Mouse (Mus musculus) liver, postnatal 0 days (tissue): ENCODE measurements around the gene Fam196a. TPM values are rescaled to one million over a fixed set of nuclear protein-coding genes. Genes with fewer than 3 reads are reported as not detected.
A peak's percentile ranks its signal among the peaks of the same experiment; 100 is the strongest.

Experiments used
- ATAC-seq: fragments of 200-750 bp; cut with Nextera tagmentation; 2 replicates; pipeline ENCODE4 v1.8.0; 2017; ENCODE audit warnings: mild to moderate bottlenecking, moderate library complexity
- DNase-seq: peaks from one replicate; pipeline ENCODE4 v3.0.0-alpha.2; 2016
- H3K27ac ChIP-seq: fragments of 300-500 bp; sonication (generic); 2 replicates; pipeline ENCODE4 v1.5.1; 2014; ENCODE audit warnings: antibody characterized with exemption, moderate library complexity, mild to moderate bottlenecking, low read depth
- H3K27me3 ChIP-seq: fragments of 300-500 bp; sonication (generic); 2 replicates; pipeline ENCODE4 v1.6.1; 2014; ENCODE audit warnings: low read length, control low read depth, mixed read lengths; ENCODE audit not compliant: insufficient read depth
- H3K36me3 ChIP-seq: fragments of 300-500 bp; sonication (generic); replicated peaks from 2 replicates; pipeline ENCODE4 v1.6.1; 2014; ENCODE audit warnings: mild to moderate bottlenecking, control low read depth, low read length, moderate library complexity, mixed read lengths; ENCODE audit not compliant: insufficient read depth
- H3K4me1 ChIP-seq: fragments of 300-500 bp; sonication (generic); 2 replicates; pipeline ENCODE4 v1.6.1; 2014; ENCODE audit warnings: antibody characterized with exemption, mild to moderate bottlenecking, control low read depth; ENCODE audit not compliant: insufficient read depth
- H3K4me2 ChIP-seq: fragments of 300-500 bp; sonication (generic); 2 replicates; pipeline ENCODE4 v1.6.1; 2014; ENCODE audit warnings: low read depth, mild to moderate bottlenecking, low read length, moderate library complexity, mixed read lengths
- H3K4me3 ChIP-seq: fragments of 300-500 bp; sonication (generic); 2 replicates; pipeline ENCODE4 v1.5.1; 2014; ENCODE audit warnings: low read depth, low read length
- H3K9ac ChIP-seq: fragments of 300-500 bp; sonication (generic); replicated peaks from 2 replicates; pipeline ENCODE4 v1.6.1; 2014; ENCODE audit warnings: mild to moderate bottlenecking, moderate library complexity
- H3K9me3 ChIP-seq: fragments of 300-500 bp; sonication (generic); 2 replicates; pipeline ENCODE4 v1.6.1; 2016; ENCODE audit warnings: mild to moderate bottlenecking, control low read depth, low read length, mixed read lengths
- CTCF ChIP-seq: sonication (generic); IDR thresholded peaks from 2 replicates; pipeline ENCODE4 v1.5.1; 2016; ENCODE audit warnings: antibody characterized with exemption, low read depth
- EP300 ChIP-seq: IDR thresholded peaks from 2 replicates; pipeline ENCODE4 v1.6.1; 2016; ENCODE audit warnings: antibody characterized with exemption, low read depth, mild to moderate bottlenecking
- WGBS: fragments of 180-500 bp; shearing (Covaris S2); extraction: QIAGEN DNeasy Blood & Tissue Kit; methylation state at CpG from one replicate; pipeline ENCODE4 v1.1.7; 2014; ENCODE audit not compliant: insufficient replicate concordance; 5-methylcytosine and 5-hydroxymethylcytosine counted together
- polyA plus RNA-seq: library from polyadenylated mRNA; unstranded; fragments of >200 nt; fragmentation: Nextera tagmentation; extraction: Ambion mirVana; gene quantifications from 2 replicates; pipeline ENCODE4 v1.2.1, GENCODE M21; 2015

The Fam196a gene
- polyA plus RNA-seq, 1 experiment from 2014 or later, result 0.27 TPM

DNA sequence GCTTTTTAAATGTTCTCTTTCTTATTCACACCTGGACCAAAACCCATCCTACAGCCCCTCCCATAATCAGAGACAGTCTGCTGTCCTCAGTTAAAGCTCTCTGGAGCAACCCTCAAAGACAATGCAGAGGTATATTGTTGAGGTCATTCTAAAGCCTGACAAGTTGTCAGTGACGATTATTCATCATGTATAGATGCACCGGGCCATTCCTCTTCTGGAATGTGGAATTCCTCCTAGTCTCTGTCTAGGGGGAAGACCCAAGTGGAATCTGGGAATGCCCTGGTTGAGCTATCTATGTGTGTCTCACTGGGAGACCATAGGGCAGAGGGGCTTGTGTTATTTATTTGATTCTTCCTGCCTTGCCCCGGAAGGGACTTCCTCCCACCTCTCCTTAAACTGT lies 65.7 kb downstream of the Fam196a start:
- WGBS, result 69% methylated on average over 3 of the region's 3 CpGs
- Histone ChIP-seq H3K9ac (no peak overlapping the region), H3K36me3 (peaks cover 6% of the 10 kb centered on the region; the same call in 1 of the 2 replicates), H3K4me2 (no peak overlapping the region), H3K4me1 (no peaks in the 10 kb centered on the region), H3K4me3 (no peak overlapping the region), H3K27ac (no peak overlapping the region), H3K9me3 (no peaks in the 10 kb centered on the region), H3K27me3 (no peaks in the 10 kb centered on the region)
- TF ChIP-seq EP300 (no peak), CTCF (no peak)
- DNase-seq, result no peak
- ATAC-seq, result no peak

DNA sequence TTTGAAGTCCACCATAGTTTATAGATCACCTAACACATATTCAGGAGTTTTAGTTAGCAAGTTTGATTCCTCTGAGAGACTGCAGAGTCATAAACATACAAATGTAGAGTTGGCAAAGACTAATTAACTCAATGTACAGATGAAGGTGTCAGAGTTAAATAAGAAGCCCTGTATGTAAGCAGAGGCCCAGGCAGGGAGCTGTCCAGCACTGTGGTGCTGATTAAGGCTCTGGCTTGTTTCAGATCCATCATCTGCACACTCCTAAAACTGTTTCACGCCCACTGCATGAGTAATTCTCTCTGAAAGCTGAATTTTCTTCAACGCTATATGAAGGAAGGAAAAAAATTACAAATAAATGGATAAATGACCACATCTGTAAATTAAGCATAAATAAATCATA lies 74.1 kb downstream of the Fam196a start:
- 67% methylated on average over 2 of the region's 2 CpGs for whole genome bisulfite sequencing

DNA sequence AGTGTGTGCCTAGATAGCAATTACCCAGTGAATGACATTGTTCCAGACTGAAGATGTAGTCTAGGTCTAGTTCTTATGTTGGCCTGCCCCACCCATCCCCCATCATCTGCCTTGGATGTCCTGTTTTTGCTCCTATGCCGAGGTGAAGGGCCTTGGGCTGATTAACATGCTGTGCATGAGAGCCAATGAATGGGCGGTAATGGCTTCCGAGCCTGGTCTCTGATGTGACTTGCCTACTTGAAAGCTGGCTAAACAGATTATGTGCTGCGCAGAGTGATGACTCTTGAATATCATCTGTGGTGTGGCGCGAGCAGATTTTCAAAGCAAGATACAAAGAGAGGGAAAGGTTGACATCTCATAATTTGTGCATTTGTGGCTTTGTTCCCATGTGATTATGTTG lies 76.2 kb downstream of the Fam196a start:
- no peaks in the 10 kb centered on the region for H3K4me1 ChIP-seq
- no peak overlapping the region for H3K27ac ChIP-seq
- no peak for DNase-seq
- no peaks in the 10 kb centered on the region for H3K9me3 ChIP-seq
- no peak overlapping the region for H3K9ac ChIP-seq
- no peaks in the 10 kb centered on the region for H3K36me3 ChIP-seq
- no peak for TF ChIP-seq CTCF
- no peak for TF ChIP-seq EP300
- no peak overlapping the region for H3K4me2 ChIP-seq
- H3K4me3 ChIP-seq, result no peak overlapping the region
- H3K27me3 ChIP-seq, result no peaks in the 10 kb centered on the region
- WGBS, result 83% methylated on average over 6 of the region's 6 CpGs
- no peak for ATAC-seq

More for the DNA sequence above, 74.1 kb downstream of the Fam196a start:
- Histone ChIP-seq H3K9ac (no peak overlapping the region), H3K27ac (no peak overlapping the region), H3K4me3 (no peak overlapping the region), H3K4me1 (no peaks in the 10 kb centered on the region), H3K4me2 (no peak overlapping the region), H3K36me3 (no peaks in the 10 kb centered on the region), H3K27me3 (no peaks in the 10 kb centered on the region), H3K9me3 (no peaks in the 10 kb centered on the region)
- peak; percentile 46 for DNase-seq
- ATAC-seq, result no peak
- no peak for TF ChIP-seq CTCF
- no peak for TF ChIP-seq EP300

DNA sequence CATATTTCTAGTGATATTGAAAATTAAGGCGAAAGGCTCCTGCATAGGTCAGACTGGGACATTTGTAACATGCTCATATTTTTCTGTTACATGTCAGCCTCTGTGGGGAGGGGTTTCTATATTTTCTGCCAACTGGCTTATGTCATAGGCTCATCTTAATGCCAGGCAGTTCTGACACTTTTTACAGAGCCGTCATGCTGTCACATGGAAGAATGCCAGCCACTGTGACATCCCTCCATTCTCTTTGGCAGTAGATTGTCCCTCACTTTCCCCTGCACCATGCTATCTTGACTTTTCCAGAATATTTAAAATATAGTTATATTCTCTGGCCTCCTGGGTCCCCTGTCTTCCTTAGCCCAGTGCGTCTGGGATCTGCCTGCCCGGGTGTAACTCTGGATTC lies 95.5 kb downstream of the Fam196a start:
- TF ChIP-seq EP300, result no peak
- TF ChIP-seq CTCF, result no peak
- WGBS, result 79% methylated on average over 4 of the region's 4 CpGs
- H3K9me3 ChIP-seq, result no peaks in the 10 kb centered on the region
- H3K27ac ChIP-seq, result no peak overlapping the region
- H3K9ac ChIP-seq, result no peak overlapping the region
- no peak overlapping the region for H3K4me2 ChIP-seq
- H3K4me1 ChIP-seq, result no peaks in the 10 kb centered on the region
- H3K27me3 ChIP-seq, result no peaks in the 10 kb centered on the region
- no peak for DNase-seq
- no peak for ATAC-seq
- no peak overlapping the region for H3K4me3 ChIP-seq
- H3K36me3 ChIP-seq, result no peaks in the 10 kb centered on the region

DNA sequence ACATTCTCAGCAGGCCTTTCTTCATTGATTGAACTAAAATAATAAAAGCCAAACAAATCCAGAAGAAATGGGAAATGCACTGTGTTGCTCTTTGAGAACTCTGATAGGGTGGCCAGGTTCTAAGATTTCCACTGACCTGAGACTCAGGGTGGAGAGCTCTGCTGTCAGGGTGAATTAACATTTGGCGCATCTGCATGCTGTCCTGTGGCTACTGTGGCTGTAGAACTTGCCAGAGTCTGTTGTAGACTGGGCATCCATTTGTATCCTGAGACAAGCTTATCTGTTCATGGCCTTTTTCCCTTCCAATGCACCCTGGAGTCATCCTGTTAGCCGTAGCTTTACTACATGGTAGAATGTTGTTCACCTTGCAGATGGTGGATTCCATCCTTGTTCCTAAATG lies 98.2 kb downstream of the Fam196a start:
- H3K4me1 ChIP-seq, result no peaks in the 10 kb centered on the region
- TF ChIP-seq CTCF (no peak), EP300 (no peak)
- WGBS, result 75% methylated on average over 2 of the region's 2 CpGs
- H3K9ac ChIP-seq, result no peak overlapping the region
- DNase-seq (no peak), ATAC-seq (no peak)
- no peaks in the 10 kb centered on the region for H3K36me3 ChIP-seq
- H3K9me3 ChIP-seq, result no peaks in the 10 kb centered on the region
- no peak overlapping the region for H3K4me2 ChIP-seq
- H3K27me3 ChIP-seq, result no peaks in the 10 kb centered on the region
- H3K4me3 ChIP-seq, result no peak overlapping the region
- no peak overlapping the region for H3K27ac ChIP-seq
